Mouse (Mus musculus) spleen, adult 10 weeks (tissue): ENCODE results near the gene Rtl6. TPM values are rescaled to one million over a fixed set of nuclear protein-coding genes. Genes with fewer than 3 reads are reported as not detected.

Experiments
- polyA plus RNA-seq: library from polyadenylated mRNA; stranded (reverse); fragments of 350-450 nt; fragmentation: Illumina TruSeq; extraction: RNeasy Lipid Tissue Mini Kit (QIAGEN cat#74804); gene quantifications from one replicate; pipeline ENCODE4 v1.2.3, GENCODE M21; 2015; ENCODE audit warnings: low replicate concordance; ENCODE audit not compliant: insufficient read depth

Rtl6 gene
- 5.2 TPM for polyA plus RNA-seq

DNA sequence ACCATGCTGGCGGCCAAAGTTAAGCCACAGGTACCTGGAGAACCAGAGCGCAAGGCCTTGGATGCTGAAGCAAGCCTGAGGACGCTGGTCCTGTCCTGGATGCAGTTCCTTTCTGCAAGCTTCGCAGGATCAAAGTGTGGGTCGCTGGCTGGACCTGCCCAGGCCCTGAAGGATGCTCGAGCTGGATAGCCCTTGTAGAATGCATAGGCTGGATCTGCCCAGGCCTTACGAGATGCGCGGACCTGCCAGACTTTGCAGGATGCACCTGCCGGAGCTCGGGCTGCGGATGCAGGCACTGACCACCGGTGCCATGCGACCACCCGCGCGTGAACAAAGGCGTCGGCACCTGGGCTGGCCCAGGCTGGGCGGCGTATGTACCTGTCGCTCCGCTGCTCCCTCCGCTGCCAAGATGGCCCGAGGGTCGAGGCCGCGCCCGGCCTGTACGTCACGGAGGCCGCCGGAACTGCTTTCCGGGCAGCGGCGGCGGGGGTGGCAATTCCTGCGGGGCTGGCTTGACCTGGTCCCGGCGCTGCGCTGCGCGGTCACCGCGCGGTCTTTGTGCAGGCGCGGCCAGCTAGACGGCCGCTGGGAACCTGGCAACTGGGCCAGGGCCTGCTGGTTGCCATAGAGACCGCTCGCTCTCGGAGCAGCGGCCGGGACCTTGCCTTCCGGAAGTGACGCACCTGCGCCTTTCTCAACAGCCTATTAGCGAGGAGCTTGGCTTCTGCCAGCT, at the start of gene Rtl6:
Gene Rtl6 (minus strand): TSS at position 635 of the 733 bp plus-strand sequence.

Other genes with a start within 250 kb of the Rtl6 start
- 120 TPM for gene Parvg, start 233.8 kb downstream of the Rtl6 start, polyA plus RNA-seq
- 0.40 TPM for gene Shisal1, start 110.7 kb downstream of the Rtl6 start, polyA plus RNA-seq
- 19.4 TPM for gene Prr5, start 111.8 kb upstream of the Rtl6 start, polyA plus RNA-seq
- gene Arhgap8, start 162.2 kb upstream of the Rtl6 start, polyA plus RNA-seq: 0.39 TPM